Mouse (Mus musculus) adrenal gland, adult 8-10 months (tissue): ENCODE measurements around the gene Tnfrsf14. TPM values are rescaled to one million over a fixed set of nuclear protein-coding genes. Genes with fewer than 3 reads are reported as not detected.

ENCODE experiments used
- DNase-seq: peaks from one replicate; pipeline ENCODE4 v3.0.0; 2022
- total RNA-seq, 4 experiments: library from RNA; stranded (reverse); gene quantifications; 2 replicates each; pipeline ENCODE4 v1.2.4; 2022

The Tnfrsf14 gene
- 10 to 100 TPM in 1 of 4 experiments, 1 to 10 TPM in 3; 6.9 to 14.7 (median 8.7) TPM for total RNA-seq

DNA sequence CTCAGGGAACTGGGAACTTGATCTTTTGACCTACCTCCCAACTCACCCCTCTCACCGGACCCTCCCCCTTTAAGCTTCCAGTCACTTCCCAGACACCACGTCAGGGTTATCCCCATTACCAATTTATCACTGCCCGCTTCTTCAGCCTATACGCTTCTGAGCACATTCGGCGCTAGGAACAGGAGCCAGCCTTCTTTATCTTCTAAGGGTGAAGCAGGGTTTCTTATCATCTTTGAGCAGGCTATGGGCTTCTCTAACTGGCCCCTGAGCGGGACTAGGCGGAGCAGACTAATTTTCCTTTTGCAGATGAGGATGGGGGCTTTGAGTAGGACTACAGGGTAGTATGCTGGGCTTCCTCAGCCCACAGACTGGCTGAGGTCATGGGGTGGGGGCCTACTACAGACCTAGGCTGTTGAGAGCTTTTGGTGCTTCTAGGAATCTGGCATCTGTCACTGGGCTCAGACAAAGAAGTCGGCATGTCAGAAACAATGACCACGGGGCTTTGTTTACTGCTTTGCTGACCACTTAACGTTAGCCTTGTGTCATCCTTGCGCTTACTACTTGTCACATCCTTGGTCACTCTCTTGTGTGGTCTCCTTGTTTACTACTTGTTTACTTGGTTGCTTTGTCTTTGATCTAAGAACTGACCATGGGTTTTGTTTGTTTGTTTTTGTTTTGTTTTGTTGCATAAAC, at the start of gene Tnfrsf14:
Gene Tnfrsf14 (minus strand): TSS at position 169 of the 693 bp plus-strand sequence.
- DNase-seq: no peak

DNA sequence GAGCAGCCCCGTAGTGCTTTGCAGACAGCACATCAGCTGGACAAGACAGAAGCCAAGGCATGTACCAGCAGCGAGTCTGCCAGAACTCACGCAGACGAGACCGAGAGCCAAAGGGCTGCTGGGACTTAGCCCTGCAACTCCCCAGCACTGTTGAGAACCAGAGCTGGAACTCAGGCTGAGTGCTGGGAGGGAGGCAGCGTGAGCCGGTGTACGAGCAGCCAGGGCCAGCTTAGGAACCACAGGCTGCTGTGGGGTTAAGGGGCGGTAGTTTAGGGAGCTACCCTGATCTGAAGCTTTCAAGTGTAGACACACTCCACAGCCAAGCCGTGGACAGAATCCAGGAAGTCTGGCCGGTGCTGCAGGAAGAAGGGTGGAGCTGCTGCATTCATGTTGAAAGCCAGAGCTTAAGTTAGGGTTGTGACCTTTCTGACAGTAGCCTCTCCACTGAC, 45.8 kb upstream of the Tnfrsf14 start:
- no peak for DNase-seq

DNA sequence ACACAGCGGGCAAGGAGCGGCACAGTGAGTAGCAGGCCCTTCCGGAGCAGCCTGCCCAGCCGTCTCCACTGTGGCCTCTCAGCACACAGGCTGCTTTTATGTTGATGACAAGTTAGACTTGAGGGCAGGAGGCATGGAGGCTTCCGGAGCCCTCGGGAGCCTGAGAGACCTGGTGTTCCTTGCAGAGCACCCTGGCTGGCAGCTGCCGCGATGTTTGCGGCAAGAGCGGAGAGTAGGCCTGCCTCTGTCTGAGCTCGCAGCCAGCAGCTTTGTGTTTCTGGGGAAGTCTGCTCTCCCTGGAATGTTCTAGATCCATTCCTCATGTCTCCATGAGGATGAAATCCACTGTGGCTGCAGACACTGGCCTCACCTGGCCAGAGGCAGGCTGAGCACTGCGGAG, 44.2 kb upstream of the Tnfrsf14 start:
- no peak for DNase-seq

DNA sequence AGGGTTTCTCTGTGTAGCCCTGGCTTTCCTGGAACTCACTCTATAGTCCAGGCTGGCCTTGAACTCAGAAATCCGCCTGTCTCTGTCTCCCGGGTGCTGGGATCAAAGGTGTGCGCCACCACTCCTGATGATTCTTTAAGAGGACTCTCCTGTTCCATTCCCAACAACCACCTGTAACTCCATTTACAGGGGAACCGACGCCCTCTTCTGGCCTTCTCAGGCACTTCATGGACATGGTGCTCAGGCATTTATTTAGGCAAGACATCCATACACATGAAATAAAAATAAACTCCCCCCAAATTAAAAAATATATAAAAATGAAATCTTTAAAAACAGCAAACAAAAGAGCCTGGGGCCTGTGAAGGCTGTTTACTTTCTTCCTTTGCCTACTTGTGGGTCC, 38.8 kb upstream of the Tnfrsf14 start:
- no peak for DNase-seq

DNA sequence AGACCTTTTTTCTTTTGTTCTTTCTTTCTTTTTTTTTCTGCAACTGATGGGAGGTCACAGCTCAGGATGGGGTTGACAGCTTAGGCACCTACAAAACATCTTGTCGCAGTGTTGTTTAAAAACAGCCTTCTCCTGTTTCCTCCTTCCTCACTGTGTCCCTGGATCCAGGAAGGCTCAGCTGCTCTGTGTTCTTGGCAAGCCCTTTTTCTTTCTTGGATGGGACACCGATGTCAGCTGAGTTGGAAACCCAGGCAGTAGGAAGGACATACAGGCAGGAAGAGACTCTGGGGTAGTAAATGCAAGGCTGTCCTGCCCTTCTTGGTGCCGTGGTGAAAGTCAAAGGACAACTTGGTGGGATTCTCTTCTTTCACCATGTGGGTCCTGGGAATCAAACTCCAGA, 37.5 kb upstream of the Tnfrsf14 start:
- no peak for DNase-seq

DNA sequence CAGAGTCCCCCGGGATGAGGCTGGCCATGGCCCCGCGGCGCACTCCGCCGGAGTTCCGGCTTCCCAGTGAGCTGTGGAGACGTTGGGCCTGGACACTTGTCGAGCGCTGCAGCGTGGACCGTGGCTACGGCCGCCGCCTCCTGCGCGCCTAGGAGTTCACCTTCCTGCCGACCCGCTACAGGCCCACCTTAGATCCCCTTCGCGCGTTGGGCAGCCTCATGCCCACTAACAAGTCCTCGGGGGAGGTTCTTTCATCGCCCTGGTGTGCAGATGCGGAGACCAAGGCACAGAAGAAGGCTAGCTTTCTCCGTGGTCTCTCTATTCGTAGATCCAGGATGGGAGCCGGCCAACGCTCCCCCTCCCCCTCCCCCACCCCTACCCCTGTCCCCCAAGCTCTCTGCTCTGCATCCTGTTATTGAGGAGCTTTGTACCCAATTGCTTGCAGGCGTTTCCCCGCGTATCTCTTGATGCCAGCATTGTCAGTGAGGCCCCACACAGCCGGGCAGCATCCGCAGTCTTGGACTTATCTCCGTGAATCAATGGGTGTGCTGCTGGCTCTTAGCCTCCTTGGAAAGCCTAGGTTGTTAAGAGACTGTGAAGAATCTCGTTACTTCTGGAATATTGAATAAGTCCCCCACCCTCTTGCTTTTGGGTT, 36.3 kb upstream of the Tnfrsf14 start:
- DNase-seq: no peak

DNA sequence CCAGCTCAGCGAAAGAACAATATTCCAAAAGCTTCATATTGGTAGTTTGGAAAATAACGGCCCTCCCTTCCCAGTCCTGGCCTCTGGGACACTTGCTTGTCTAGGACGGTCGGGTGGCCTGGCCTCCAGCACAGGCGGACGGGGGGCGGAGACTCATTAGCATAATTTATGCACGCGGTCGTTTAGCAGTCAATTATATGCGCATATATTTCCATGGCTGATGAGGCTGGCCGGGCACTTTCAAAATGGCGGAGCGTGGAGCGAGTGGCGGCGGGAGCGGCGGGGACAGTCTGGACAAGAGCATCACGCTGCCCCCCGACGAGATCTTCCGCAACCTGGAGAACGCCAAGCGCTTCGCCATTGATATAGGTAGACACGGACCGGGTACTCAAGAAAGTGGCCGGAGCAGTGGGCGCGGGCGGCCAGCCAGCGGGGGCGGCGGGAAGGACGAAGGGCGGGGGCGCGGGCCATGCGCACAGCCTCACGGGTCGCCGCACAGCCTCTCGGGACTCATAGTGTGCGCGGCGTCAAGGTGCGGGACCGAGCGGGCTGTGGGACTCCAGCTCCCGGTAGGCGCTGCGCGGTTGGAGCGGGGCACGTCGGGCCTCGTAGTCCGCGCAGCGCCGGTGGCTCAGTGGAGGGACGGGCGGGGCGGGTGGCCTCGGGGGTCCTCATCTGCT, 35.7 kb upstream of the Tnfrsf14 start, which contains the start of gene Pank4:
Gene Pank4 (plus strand): TSS at position 223 of the 680 bp plus-strand sequence.
- peak; percentile 90 for DNase-seq

DNA sequence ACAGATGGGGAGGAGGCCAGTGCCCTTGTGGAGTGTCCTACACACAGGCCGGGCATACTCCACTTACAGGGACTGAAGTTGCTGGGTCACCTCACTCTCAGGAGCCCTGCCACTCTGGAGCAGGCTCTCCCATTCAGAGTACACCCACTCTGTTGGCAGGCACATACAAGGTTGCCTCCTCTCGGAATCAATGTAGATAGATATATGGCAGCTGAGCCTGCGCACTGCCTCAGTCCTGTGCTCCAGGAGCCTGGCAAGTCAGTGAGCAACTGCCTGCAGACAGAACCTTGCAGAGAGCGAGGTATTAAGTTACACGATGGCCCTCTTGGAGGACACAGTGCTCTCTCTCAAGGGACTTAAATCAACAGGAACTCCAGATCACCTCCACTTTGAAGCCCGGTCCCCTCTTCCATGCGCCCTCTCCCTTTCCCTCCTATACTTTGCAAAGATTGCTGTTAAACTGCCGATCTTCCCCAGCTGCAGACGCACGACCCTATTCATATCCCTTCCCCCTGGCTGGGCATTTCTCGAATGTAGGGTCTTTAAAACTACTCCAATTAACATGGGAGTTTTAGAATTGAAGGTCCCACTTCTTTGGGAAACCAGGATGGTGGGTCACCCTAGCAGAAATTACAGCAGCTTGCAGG, 35.0 kb upstream of the Tnfrsf14 start:
- no peak for DNase-seq

DNA sequence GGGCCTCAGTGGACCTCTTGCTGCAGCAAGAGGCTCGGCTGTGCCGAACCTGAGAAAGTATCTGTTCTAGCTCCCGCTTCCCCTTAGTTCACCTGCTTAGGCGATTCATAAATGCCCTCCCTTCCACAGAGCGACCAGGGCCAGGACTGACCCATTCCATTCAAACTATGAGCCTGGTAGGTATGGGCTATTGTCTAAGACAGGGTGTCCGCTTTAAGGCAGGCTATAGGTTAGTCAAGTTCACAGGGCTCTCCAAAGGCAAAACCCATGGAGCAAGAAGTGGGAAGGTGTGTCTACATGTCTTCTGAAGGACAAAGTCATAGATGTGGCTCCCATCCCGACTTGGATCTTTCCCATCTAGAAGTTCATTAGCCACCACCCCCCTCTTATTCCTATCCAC, 34.3 kb upstream of the Tnfrsf14 start:
- DNase-seq: no peak

DNA sequence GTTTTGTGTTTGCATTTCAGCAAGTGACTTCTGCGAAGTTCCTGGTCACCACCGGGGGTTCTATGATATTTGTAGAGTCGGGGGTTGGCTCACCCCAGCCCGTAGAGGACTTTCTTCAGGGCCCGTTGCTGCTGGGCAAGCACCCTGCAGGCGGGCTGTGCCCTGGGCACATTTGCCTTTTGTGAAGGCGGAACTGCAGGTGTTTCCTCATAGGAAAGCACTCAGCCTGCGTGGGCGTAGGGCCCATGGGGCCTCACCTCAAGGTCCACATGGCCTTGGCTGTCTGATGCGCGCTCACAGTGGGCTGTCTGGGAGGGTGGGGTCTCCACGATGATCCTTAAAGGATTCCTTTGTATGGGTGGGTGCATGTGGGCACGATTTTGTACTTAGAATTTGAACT, 33.5 kb upstream of the Tnfrsf14 start:
- no peak for DNase-seq

DNA sequence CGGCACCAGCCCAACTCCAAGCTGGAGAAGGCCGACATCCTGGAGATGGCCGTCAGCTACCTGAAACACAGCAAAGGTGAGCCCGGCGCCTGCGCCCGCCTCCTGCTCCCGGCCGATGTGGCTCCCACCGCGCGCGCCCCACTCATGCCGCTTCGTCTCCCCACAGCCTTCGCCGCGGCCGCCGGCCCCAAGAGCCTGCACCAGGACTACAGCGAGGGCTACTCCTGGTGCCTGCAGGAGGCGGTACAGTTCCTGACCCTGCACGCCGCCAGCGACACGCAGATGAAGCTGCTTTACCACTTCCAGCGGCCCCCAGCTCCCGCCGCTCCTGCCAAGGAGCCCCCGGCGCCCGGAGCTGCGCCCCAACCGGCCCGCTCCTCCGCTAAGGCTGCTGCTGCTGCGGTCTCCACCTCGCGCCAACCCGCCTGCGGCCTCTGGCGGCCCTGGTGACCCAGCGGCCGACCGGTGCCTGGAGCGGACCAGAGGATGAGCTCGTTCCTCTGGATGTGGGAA, 32.9 kb upstream of the Tnfrsf14 start:
- DNase-seq: no peak

DNA sequence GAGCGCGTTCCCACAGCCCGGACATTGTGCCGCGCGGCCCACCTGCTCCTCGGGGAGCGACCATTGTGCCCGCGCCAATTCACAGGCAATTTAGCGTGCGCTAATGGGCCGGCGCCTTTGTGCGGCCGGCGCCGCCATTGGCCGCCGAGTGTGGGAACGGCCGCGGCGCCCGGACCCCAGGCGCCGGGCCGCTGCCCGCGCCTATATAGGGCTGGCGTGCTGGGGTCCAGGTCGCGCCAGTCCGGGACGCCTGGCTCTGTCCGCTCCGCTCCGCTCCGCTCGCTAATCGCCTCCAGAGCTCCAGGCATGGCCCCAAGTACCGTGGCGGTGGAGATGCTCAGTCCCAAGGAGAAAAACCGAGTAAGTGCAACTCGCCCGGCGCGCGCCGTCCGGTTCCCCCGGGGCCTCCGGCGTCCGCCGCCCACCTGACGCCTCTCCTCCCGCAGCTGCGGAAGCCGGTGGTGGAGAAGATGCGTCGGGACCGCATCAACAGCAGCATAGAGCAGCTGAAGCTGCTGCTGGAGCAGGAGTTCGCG, 32.4 kb upstream of the Tnfrsf14 start, which contains the start of gene Hes5:
Gene Hes5 (plus strand): TSS at position 234 of the 536 bp plus-strand sequence.
- no peak for DNase-seq

DNA sequence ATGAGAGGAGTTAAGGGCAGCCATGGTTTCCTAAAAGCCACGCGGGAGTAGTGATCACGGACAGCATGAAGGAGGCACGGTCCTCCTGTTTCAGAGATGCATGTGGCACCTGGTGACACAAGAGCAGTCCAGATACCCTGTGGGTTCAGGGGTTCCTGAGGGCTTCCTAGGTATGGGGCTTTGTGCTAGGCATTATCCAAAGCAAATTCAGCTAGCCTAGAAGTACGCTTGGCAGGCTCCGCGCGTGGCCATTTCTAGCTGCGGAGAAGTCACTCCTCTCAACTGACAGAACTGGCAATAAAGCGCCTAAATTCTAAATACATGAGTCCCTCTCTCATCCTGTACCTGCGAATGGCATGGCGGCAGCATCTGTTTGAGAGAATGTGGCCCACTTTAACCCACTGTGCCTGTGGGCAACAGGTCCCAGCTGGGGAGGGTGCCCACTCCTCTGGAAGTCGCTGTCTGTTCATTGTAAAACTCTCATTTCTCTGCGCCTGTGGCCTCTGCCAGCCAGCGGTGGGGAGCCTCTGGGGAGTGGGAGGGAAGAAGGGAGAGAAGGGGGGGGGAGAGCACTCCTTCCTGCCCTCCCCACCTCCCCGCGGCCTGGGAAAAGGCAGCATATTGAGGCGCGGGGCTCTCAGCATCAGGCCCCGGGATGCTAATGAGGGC, 31.8 kb upstream of the Tnfrsf14 start:
- no peak for DNase-seq

DNA sequence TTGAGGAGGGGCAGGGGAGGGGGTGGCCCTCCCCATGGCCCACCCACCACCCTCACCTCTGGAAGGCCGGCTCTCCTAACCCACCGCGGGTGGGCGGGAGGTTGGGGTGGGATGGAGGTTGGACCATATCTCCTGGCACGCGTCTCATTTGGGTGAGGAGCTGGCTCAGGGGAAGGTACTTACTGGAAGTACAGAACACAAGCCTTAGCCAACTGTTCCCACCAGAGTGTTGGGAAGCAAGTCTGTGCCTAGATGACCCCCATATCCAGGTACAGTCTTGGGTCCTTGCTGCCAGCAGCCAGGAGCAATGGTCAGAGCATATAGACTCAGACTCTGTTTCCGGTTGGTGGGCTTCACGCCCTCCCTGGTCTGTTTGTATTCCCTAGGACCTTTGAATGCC, 30.3 kb upstream of the Tnfrsf14 start:
- DNase-seq: no peak

DNA sequence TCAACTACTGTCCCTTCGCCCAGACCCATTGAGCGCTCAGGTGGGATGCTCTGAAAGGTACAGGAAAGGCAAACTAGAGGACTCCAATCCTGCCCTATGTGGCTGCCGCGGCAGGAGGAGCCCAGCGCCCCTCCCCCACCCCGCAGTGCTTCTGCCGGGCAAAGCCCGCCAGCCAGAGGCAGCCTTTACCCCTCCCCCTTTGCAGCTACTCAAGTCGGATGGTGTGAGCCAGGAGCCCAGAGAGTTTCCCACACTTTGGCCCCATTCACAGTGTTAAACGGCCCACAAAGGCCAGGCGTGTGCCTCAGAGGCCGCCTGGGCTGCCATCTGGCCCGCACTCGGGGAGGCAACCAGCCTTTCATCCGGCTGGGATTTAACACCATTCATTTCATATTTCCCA, 29.8 kb upstream of the Tnfrsf14 start:
- DNase-seq: no peak

DNA sequence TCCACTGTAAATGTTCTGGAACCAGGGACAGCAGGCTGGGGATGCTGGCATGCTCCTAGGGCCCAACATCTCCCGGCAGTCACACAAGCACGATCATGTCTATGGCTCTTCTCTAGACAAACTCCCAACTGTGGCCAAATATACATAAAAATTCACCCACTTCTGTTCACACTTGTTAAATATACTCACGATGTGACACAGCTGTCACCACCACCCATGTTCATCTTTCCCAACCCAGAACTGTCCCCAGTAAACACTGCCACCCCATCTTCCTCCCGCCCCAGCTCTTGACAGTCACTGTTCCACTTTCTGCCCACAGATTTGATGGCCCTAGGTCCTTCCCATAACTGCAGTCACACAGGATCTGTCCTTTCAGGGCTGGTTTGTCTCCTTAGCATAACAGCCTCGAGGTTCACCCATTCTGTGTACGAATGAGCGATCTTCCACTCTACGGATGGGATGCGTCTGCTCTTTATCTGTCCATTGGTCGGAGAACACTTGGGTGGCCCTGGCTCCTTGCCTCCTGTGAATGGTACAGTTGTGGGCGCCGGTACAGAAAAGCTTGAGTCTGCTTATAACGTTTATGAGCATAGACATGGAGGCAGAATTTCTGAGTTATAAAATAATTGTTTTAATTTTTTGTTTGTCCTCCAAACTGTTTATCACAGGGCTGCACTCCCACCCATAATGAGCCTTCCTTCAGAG, 29.1 kb upstream of the Tnfrsf14 start:
- no peak for DNase-seq

DNA sequence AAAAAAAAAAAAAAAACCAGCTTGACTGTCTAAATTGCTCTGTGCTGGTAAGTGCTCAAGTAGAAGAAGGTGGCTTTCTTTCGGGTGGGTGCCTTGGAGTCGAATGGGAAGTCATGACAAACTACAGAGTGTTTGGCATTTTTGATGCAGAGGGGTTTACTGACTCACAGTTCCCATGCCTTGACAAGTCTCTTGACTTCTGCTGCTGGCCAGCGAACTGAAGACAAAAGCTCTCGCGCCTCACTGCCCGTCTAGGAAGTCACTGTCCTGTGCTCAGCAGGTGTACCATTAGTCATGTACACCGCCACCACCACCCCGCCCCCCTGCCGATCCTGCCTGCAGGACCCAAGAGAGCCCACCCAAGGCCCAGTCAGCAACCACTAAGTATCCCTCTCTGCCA, 28.2 kb upstream of the Tnfrsf14 start:
- DNase-seq: no peak

DNA sequence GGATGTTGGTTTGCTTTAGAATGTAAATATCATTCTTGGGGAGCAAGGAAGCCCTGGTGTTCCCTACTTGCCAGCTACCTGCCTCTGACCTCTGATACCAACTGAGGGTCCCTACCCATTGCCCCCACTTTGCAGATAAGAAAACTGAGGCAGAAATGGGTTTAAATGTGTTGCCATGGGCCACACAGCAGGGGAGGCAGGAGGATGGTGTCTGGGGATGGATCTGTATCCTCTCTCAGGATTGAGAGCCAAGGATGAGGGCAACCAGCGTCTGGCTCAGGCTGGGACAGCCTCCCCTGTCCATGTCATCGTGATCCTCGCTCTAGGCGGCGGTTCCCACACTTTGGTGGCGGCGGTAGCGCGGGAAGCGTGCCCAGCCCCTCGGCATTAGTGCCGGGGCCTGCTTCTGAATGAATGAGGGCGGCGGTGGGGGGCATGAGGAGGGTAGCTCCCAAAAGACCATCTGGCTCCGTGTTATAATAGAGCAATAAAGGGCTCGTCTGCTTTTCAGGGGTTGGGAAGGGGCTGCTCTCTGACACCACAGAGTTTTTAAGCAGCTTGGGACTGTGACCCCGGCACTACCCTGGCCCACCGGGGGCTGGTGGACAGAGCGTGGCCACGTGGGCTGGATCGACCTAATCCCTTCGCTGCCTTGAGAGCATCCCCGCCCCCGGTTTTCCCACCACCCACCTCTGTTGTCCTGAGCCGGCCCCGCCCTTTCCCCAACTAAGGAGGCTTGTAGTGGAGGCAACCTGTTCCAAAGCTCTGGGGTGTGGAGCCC, 24.3 kb upstream of the Tnfrsf14 start:
- no peak for DNase-seq

DNA sequence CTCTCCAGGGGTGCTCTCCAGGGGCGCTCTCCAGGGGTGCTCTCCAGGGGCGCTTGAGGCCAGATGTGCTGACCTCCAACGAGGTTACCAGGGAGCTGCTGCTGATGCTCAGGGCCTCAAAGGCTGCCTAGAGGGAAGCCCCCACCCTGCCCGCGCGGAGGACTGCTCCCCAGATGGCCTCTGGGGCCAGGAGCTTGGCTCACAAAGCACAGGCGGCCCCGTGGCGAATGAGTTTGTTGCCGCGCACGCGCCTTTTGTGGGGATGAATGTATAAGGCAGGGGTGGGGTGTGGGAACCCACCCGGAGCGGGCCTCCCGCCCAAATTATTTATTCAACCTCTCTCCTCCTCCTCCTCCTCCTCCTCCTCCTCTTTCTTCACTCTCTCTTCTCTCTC, 21.2 kb upstream of the Tnfrsf14 start:
- no peak for DNase-seq

DNA sequence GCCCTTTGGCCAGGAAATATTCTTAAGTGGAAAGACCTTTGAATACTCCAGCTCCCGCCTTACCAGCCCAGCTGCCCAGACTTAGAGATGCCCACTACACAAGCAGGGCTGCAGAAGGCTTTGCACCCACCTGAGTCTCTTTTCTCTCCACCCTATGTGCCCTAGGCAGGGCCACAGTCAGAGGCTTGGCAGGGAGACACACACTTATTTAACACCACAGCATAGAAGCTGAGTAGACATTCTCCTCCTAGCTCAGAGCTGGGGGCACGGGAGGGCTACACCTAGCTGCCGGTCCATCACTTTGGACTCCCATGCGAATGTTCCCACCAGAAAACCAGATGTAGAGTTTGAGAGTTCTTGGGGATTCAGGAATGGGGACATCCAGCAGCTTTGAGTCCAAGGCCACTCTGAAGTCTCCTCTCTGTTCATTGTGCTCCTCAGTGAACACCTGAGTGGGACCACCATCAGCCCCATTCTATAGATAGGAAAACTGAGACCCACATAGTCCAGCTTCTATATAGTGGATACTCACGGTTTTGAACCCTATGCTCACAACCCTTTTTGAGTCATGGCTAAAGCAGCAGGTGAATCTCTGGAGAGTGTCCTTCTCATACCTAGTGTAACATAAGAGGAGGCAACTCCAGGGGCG, 20.7 kb upstream of the Tnfrsf14 start:
- DNase-seq: no peak
